Mouse (Mus musculus): ENCODE measurements around the gene Pigf. TPM values are rescaled to one million over a fixed set of nuclear protein-coding genes. Genes with fewer than 3 reads are reported as not detected.

Pigf gene
- total RNA-seq, 2 experiments from 2014 or later, result 3.5 to 4.1 TPM

Other genes with a start within 250 kb of the Pigf start
- not detected for gene Tmem247, start 108.1 kb downstream of the Pigf start, total RNA-seq (2021)
- gene Atp6v1e2, start 77.5 kb downstream of the Pigf start, total RNA-seq (2021), result not detected
- gene Rhoq, start 62.3 kb downstream of the Pigf start, total RNA-seq (2021), result 100 to 1,000 TPM; 144 to 146 TPM
- 10 to 100 TPM; 44.1 to 44.4 TPM for gene Cript, start 144 bp upstream of the Pigf start, total RNA-seq (2021)
- 10 to 100 TPM; 25.6 to 29.4 TPM for gene Socs5, start 82.3 kb upstream of the Pigf start, total RNA-seq (2021)
- 10 to 100 TPM; 44.0 to 51.0 TPM for gene Mcfd2, start 240.5 kb upstream of the Pigf start, total RNA-seq (2021)